ENCODE assay signal across 22 mouse cellular contexts in genomic region chr4:123360771-123361170, GRCm38 (mm10). TPM values are rescaled to one million over a fixed set of nuclear protein-coding genes. Genes with fewer than 3 reads are reported as not detected.
"Had no signal": no experiment of that assay in that cellular context is flagged by ENCODE, and none has a peak within 500 bp of the region (broad histone marks: within the 10 kb centered on the region; RNA-seq: fewer than 3 reads in every experiment).

No protein-coding gene starts in this region.

- DNase-seq: retina, postnatal 1 day; right cerebral cortex, adult 18-20 months; right cerebral cortex, postnatal 14 days; right cerebral cortex, postnatal 25 days; right cerebral cortex, postnatal 4 days; spleen, adult 18-20 months; thymus, adult 18-20 months; thymus, adult 2 months; thymus, postnatal 14 days; thymus, postnatal 25 days; thymus, postnatal 36 days; thymus, postnatal 4 days had no signal

- H3K27me3 ChIP-seq: neural tube, embryonic 13.5 days; neural tube, embryonic 15.5 days; stomach, embryonic 15.5 days had no signal

- H3K4me3 ChIP-seq: neural tube, embryonic 13.5 days; neural tube, embryonic 15.5 days; stomach, embryonic 15.5 days had no signal

- H3K9me3 ChIP-seq: neural tube, embryonic 13.5 days; neural tube, embryonic 15.5 days; stomach, embryonic 15.5 days had no signal

- H3K4me1 ChIP-seq: neural tube, embryonic 13.5 days; neural tube, embryonic 15.5 days; stomach, embryonic 15.5 days had no signal

- H3K9ac ChIP-seq: neural tube, embryonic 13.5 days; neural tube, embryonic 15.5 days; stomach, embryonic 15.5 days had no signal

- H3K27ac ChIP-seq: neural tube, embryonic 13.5 days; neural tube, embryonic 15.5 days; stomach, embryonic 15.5 days; stomach, postnatal 0 days had no signal

RNA-seq across cellular contexts. Expression of gene Bmp8a, which starts 17.7 kb away (rescaled TPM):
- total RNA-seq: neutrophil, adult 5-6 weeks had no signal
- polyA plus RNA-seq: stomach, embryonic 14.5 days had no signal

RNA-seq across cellular contexts. Expression of gene Oxct2a, which starts 37.3 kb away (rescaled TPM):
- total RNA-seq: neutrophil, adult 5-6 weeks had no signal
- polyA plus RNA-seq: neural tube, embryonic 13.5 days; neural tube, embryonic 14.5 days; stomach, embryonic 14.5 days; stomach, embryonic 15.5 days; stomach, embryonic 16.5 days; stomach, postnatal 0 days; thymus, postnatal 0 days; urinary bladder, adult 2 months had no signal
